Mouse (Mus musculus) ovary, adult 18-20 months (tissue): ENCODE results near the gene Gpi1.

ENCODE experiments used
- DNase-seq: peaks from one replicate; pipeline ENCODE4 v3.0.0; 2022; ENCODE audit warnings: low spot score, mixed read lengths

Gene Gpi1

DNA sequence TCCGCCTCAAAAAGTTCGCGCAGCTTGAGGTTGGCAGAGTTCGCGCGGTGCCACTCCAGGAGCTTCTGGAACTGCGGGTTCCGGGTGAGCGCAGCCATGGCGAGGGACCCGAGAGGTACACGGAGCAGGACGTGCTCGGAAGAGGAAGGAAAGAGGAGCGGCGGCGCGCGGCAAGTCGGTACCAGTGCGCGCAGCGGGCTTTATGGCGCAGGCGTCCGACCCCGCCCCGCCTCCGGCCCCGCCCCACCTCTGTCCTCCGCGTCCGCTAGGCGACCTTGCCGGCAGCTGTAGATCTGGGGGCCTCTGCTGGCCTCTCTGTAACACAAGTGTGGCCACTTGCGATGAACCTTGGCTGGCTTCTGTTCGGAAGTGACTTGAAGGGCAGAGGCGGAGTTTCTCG lies at the start of gene Gpi1:
Gene Gpi1 (minus strand): TSS at position 221 of the 400 bp plus-strand sequence.
- peak; percentile 78 for DNase-seq

DNA sequence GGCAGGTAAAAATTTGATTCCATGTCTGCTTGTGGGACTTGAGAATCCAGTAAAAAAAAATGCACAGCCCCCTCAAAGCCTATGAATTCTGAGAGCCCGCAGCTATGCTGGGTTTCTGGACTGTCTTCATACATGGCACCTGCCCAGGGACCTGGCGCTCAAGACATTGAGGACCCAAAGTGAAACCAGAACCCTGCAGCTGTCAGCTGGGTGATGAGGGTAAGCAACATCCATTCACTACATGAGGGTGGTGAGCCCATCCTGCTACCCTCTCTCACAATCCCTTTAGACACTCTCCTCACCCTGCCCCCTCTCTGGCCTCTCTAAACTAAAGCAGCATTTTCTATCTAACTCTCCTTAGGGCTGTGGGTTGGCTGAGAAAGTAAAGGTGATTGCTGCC lies 47.5 kb upstream of the Gpi1 start:
- DNase-seq, result no peak

DNA sequence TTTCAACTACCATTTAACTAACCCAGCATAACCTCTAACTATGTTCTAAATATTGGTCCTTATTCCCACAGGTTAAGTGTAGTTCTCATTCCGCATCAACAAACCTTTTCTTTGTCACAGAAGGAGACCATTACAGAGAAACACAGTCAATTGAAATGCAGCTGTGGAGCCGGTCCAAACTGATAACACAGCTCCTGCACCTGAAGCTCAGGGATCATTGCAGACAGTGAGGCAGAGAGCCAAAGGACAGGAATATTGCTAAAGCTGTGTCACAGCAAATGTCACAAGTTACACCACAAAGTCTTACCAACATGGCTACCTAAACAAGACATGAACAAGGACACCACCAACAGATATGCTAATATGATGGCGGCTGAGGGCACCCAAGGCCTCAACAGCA lies 45.9 kb upstream of the Gpi1 start:
- no peak for DNase-seq

DNA sequence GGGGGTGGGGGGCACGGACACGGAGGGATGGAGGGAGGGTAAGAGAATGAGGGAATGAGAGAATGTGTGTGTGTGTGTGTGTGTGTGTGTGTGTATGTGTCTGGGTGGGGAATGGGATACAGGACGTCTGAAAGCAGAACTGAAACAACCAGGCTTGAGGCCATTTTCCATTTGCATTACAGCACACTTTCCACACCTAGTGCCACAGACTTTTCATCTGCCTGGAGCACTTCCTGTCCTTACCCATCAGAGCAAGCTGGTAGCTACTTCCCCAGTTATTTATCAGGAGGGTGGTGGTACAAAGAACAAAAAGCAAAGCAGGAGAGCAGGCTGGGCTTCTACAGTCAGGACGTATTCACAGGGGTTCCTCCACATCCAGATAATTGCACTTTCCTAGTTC lies 42.3 kb upstream of the Gpi1 start:
- DNase-seq, result no peak

DNA sequence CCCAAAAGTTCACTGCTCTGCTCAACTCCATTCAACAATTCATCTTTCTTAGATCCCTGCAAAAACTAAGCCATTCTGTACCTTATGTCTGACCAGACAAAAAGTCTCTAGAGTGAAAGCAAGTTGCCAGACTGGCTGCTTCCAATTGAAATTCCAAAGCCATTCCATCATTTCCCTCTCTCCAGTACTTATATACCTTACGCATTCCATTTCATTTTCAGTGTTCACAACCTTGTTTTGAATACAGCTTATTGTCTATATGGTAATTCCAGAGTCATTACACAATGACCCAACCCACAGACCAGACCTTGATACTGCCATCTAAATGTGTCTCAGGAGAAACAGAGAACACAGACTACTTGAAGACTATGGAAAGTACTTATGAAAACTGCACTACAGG lies 38.3 kb upstream of the Gpi1 start:
- DNase-seq, result no peak

DNA sequence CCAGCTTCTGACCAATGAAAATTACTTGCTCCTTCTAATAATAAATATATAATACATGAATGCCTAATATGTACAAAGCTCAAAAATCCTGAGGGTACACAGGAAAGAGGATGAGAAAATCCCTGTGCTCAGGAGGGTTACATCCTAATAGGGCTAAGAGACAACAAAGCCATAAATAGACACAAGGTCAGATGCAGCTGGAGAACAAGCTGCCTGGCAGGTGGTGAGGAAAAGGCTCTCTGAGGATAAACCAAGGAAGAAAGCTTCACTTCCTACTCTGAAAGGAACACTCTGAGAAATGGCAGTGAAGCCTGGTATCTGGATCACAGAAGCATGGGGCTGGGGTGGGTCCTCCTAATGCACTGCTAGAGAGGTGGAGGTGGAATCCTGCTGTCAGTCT lies 36.3 kb upstream of the Gpi1 start:
- DNase-seq, result no peak

DNA sequence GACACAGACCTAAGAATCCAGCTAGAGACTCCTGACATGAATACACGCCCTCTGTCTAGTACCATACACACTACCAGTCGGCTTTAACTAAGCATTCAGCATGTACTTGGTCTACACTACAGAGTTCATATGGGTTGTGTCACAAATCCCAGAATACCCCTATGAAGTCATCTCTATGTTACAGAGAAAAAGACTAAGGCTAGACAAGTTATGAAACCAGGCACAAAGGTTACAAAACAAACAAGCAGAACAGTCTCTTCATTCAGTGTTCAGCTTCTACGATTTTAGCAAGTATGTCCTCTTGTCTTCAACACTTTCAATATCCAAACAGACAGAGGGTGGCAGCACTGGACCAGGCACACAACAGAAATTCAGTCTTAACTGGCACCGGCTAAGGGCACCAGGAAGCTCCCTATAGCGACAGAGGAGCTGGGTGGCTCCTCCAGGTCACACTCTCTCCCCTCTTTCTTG lies 35.8 kb upstream of the Gpi1 start:
- DNase-seq, result peak; percentile 35

DNA sequence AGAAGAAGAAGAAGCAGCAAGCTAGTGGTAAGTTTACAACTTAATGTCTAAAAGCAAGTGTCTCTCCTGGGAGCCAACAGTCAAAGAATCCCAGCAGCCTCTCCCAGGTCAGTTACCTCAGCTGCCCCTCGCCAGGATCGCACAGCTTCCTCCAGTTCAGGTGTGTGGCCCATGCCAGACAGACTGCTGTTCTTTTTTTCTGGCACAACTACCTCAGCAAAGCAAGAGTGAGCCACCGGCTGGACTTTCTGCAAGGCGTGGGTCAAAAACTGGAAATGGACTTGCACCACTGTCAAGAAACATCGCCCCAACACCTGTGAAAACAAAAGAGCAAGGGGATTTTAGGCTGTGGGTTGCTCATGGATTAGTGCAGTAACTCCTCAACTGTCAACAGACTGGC lies 33.3 kb upstream of the Gpi1 start:
- DNase-seq, result no peak

DNA sequence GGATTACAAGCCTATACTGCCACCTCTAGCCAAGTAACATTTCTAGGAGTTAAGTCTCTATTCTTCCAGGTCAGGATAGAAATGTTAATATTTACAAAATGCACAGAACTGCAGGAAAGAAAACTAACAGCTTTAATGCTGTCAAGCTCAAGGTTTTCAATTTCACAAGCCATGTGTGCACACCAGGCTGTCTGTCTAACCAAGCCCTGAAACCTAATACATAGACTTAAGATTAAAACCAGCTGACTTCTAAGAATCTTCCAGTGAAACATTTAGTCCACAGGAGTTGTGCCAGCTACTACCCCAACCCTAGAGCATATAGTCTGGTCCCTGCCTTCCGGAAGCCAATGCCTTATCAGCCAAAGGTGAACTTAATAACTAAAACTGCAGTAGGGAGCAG lies 28.3 kb upstream of the Gpi1 start:
- DNase-seq, result no peak

DNA sequence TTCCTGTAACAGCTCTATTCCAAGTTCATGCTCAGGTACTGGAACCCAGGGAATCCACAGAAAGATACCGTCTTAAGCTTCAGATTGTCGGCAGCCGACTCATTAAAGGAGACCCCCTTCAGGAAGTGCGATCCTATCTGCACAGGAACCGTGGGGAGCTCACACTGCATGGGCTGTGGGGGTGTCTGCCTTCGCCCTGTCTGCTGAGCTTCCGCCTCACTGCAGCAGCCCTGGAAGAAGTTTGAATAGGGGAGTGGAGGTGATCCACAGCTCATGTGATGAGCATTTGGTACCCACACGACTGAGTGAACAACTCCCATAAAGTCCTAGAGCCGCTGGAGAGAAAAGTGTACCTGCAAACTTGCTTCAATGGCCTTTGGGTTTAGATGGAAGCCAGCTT lies 27.1 kb upstream of the Gpi1 start:
- no peak for DNase-seq

DNA sequence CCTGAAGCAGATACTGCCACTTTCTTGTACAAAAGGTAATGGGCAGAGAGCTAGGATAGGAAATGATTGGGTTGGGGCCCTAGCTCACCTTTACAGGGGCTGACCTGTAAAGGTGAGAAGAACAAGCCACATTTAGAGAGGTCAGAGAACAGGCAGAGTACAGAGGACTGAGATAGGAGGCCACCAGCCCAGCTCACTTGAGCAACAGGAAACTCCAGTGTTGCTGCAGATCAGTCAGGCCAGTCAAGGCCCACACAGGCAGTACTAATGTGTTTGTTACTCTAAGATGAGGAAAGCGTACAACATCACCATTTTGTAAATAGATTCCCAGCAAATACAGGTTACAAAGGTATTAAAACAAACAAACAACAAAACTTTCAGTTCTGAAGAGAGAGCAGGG lies 25.8 kb upstream of the Gpi1 start:
- no peak for DNase-seq

DNA sequence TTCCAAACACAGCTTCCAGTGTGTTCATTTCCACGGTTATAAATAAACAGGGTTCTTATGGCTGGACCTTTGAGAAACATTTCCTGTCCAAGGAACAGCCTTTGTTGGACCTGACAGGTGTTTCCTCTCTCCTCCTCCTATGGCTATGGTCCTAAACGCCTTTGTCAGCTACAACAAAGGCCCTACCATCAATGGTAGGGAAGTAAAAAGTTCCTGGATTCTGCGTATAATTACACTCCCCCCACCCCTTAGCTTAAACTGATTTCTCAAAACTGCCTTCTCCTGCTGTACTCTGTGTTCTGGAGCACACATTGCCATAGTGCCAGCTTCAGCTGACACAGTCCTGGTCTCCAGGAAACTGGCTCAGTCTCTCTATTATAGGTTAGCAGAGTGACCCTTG lies 25.0 kb upstream of the Gpi1 start:
- no peak for DNase-seq

DNA sequence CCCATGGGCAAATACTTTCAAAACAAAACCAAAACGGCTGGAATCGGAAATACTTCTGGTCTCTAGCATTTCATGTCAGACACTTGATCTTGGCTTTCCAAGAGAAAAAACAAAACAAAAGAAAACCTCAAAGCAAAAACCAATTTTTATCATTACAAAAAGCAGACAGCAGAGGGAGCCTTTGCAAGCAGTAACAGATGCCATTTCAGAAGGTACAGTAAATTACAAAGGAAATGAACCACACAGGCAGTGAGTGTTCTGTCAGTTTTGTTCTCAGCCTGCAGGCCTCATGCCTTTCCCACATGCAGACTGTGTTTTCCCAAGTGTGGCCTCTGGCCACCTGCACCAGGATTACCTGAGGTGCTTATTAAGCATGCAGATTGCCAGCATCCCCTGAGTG lies 21.9 kb upstream of the Gpi1 start:
- DNase-seq, result no peak

DNA sequence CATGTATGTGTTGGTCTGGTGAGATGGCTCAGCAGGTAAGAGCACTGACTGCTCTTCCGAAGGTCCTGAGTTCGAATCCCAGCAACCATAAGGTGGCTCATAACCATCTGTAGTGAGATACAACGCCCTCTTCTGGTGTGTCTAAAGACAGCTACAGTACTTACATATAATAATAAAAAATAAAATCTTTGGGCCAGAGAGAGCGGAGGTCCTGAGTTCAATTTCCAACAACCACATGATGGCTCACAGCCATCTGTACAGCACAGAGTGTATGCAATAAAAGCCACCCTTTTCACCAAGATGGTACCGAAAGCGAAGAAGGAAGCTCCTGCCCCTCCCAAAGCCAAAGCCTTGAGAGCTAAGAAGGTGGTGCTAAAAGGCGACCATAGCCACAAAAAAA lies 20.6 kb upstream of the Gpi1 start, which contains the start of gene Gm6096:
Gene Gm6096 (plus strand): TSS at position 301 of the 400 bp plus-strand sequence.
- no peak for DNase-seq

DNA sequence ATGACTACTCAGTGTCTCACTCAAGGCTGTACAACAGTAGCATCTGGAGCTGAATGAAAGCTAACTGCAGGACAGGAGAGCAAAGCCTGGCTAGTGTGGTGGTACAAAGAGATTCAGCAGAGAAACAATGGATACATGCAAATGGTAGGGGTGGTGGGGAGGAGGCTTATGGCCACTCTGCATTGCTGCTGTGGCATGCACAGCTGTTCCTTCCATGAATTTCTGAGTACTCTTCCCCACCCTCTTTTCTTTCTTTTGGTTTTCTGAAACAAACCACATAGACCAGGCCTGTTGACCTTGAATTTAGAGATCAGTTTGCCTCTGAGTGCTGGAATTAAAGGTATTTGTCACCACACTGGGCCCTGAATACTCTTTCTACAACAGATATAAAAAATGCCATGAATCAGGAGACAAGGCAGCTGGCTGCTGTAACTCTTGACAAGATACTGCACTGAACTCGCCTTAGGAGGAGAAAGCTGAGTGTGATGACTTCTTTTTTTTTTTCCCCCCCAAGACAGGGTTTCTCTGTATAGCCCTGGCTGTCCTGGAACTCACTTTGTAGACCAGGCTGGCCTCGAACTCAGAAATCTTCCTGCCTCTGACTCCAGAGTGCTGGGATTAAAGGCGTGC lies 16.8 kb upstream of the Gpi1 start:
- DNase-seq, result no peak

DNA sequence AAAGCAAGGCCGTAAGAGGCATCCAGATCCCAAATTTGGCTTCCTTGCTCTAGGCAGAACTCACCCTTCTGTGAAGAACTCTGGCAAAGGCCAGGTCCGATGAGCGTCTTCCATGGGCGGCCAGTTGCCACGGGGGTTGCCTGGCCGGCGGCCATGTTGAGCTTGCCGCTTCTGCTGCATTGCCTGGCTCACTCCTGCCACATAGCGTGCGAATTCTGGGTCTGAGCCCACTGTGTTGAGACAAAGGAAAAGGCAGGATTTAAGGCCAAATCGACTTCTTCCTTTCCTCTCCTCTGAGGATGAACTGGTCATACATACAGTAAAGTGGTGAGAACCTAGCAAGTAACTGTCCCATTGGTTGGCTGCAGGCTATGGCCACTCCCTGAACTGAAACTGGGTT lies 12.0 kb upstream of the Gpi1 start:
- DNase-seq, result no peak

DNA sequence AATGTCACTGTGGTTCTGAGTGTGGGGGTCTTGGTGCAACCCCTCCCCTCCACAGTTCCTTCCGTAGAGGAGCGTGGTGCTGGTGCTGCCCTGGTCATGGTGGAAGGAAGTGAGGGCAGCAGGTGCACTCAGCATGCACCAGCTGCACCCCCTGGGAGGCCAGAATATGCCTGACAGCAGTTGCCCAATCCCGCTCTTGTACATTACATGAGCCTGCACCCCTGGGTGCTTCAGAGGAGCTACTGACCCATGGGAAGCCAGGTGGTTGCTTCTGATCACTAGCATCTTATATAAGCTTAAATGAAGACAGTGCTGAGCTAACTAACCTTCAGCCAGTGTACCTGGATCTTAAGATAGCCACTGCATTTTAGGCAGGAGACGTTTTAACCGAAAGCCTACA lies 8.0 kb upstream of the Gpi1 start:
- DNase-seq, result no peak

DNA sequence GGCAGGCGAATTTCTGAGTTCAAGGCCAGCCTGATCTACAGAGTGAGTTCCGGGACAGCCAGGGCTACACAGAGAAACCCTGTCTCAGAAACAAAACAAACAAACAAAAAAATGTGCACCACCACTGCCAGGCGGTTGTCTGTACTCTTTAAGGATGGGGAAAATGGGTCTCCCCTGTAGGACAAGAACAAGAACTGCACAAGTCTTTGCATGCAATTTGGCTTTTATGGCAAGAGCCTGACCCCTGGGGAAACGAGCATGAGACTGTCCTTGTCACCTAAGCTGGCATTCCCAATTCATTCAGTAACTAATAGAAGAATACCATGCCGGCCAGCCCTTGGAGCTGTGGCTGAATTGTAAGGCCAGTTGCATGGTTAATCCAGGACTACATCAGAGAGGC lies 5.5 kb upstream of the Gpi1 start:
- DNase-seq, result no peak

DNA sequence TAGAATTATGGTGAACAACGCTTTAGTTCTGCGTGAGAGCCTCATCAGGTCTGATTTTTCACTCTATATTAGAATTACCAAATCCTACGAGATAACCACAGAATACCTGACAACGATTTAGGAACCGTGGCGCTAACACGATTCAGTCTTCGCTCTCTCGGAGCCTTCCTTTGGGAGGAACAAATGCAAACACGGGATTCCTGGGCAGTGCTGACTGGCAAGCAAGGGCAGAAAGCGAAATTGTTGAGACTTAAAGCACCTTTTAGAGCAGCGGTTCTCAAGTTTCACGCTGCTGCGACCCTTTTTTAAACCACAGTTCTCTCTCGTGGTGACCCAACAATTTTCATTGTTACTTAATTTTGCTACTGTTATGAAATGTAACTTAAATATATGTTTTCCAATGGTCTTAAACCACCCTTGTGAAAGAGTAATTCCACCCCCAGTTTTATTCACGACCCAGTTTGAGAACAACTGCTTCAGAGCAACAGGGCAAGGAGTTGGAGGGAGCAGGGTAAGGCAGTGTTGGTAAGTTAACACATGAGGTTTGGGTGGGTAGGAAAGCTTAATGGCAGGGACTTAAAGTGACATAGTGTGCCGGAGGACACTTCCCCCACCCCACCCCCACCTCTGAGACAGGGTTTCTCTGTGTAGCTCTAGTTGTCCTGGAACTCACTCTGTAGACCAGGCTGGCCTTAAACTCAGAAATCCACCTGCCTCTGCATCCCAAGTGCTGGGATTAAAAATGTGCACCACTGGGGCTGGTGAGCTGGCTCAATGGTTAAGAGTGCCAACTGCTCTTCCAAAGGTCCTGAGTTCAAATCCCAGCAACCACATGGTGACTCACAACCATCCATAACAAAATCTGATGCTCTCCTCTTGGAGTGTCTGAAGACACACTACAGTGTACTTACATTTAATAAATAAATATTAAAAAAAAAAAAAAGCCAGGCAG lies 4.8 kb upstream of the Gpi1 start:
- DNase-seq, result no peak

DNA sequence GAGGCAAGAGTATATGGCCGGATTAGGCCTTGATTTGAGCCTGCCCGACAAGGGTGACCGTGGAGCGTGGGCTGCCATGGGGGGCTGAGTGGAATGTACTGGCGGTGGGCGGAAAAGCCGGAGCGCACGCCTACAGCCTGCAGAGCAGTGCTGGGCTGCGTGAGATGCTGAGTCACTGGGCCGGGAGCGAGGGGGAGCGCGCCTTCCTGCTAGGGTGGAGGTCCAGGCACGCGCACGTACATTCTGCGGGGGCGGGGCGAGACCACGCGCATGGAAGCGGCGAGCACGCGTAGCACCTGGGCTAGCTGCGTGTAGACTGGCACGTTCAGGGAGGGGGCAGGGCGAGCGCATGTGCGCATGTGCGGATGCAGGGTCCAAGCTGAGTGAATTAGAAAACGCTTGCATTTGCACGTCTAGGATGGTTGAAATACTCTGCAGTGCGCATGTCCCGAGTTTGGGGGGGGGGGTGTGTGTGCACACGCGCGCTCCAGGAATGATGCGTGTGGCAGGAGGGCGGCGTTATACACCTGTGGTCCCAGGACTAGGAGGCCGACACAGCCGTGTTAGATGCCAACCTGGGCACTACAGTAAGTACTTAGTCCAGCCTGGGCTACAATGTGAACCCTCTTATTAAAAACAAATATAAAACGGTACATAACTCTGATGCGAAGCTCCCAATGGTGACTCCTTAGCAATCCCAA lies 3.9 kb upstream of the Gpi1 start:
- DNase-seq, result peak; percentile 99

DNA sequence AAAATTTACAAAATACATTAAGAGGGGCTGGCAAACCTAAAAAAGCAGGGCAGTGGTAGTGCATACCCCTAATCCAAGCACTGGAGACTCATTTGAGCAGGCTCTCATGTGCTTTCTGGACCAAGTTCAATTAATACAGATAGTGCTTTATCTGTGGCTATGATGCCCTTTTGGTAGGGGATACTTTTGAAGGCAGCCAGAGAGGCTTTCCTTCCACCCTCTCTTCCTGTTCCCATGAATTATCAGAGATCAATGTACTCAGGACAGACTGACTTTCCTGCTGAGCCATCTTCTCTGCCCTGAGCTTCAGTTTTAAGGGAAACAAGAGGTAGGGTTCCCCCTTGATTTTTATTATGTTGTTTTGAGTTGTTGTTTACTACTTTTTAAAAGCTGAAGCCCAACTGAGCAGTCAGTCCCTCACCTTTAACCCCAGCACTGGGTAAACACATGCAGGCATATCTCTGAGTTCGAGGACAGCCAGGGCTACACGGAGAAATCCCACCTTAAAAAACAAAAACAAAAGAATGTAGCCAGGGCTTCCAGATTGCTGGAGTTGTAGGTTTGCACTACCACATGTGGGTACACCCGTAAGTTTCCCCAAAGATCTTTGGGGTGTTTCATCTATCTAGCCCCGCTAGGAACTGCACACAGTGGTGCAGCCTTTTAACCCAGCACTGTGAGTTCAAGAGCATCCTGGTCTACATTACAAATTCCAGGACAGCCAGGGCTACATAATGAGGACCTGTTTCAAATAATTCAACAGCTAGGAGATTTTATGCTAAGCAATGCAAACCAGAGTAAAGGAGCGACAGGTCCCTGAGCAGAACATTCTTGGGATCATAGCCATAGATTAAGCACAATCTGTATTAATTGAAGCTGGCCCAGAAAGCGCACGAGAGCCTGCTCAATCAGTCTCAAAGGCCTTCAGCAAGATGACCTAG lies 2.9 kb upstream of the Gpi1 start:
- no peak for DNase-seq

DNA sequence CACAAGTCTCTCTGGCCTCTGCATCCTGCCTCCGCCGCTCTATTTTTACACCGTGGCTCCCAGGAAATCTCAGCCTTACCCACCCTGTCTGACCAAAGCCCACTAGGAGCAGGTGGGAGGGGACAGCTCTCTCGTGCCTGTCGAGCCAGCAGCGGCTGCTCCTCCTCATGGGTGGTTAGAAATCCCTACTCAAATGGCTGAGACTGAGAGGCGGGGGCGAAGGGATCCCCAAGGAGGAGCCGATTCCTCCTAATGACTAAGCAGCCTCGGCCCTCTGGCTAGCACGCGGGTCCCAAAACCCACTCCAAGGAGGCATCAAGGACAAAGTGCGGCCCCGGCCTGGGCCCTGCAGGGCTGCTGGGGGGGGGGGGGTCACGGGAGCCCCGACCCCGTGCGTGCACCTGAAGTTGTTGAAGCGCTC lies 435 bp downstream of the Gpi1 start:
- DNase-seq, result peak; percentile 45
